Mouse (Mus musculus) hematopoietic stem cell, adult 5-6 weeks (primary cell): ENCODE data around the gene Cxcr5. TPM values are rescaled to one million over a fixed set of nuclear protein-coding genes. Genes with fewer than 3 reads are reported as not detected.
A peak's percentile ranks its signal among the peaks of the same experiment; 100 is the strongest.

ENCODE experiments used
- ATAC-seq, 2 experiments: fragments of 125-278 bp in 1 of 2; replicated peaks in 1 of 2; 2 replicates each; pipeline ENCODE4 v1.8.0; 2016 to 2017; ENCODE audit warnings: inconsistent platforms in 2 of 2, mild to moderate bottlenecking in 2 of 2, moderate number of reproducible peaks in 2 of 2, low read depth in 1 of 2, moderate TSS enrichment in 1 of 2; ENCODE audit not compliant: low FRiP score in 2 of 2, poor library complexity in 2 of 2, severe bottlenecking in 2 of 2, insufficient read depth in 1 of 2, low TSS enrichment in 1 of 2
- total RNA-seq: library from RNA; stranded (forward); fragments of 172-1452, 232-1000 nt; gene quantifications from 2 replicates; pipeline ENCODE4 v1.2.3, GENCODE M21; 2017

Cxcr5 gene
- total RNA-seq = 0.06 and 0.69 TPM in 2 replicates

DNA sequence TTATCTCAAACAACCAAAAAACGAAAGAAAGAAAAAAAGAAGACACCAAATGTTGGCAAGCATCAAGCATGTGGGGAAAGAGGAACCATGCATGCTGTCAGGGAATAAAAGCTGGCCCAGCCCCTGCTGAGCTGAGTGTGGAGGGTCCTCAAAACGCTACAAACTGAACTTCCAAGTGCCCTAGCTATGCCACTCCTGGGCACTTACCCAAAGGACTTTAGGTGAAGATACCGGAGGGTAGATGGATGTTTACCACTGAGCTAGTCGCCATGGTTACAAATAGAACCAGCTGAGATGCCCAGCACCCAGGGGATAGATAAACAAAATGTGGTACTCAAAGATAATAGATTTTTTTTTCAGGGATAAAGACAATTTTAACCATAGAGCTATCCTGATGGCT is at the start of gene Cxcr5:
Cxcr5 (minus strand) TSS at position 281 of the 400 bp plus-strand sequence.
- peak in 1 of 2 experiments; percentile 32; a peak in 1 of 4 replicates for ATAC-seq

DNA sequence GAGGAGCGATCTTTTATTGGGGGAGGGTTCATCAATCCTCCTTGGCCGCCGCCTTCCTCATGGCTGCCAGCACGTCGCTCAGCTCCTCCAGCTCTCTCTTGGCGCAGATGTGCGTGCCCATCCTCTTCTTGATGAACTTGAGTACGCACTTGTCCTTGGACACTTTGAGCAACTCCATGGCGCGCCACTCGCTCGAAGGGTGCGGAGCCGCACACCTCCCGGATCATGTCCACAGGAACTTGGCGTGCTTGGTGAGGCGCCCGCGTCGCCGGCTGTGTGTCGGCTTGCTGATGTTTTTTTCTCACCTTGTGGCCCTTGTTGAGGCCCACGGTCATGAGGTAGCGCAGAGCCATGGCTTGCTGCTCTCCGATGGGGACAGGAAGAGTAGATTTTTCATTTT is 48.7 kb upstream of the Cxcr5 start:
- ATAC-seq = no peak

DNA sequence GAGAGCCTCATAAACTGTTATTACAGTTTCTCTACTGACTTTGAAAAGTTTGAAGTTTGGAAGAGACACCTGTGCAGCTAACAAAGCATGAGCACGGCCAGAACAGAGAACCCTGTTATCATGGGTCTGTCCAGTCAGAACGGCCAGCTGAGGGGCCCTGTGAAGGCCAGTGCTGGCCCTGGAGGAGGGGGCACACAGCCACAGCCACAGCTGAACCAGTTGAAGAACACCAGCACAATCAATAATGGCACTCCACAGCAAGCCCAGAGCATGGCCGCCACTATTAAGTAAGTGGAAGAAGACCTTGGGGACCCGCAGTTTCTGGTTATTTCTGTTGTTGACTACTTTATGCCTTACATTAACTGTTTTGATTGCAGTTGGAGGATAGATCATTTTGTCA is 45.6 kb upstream of the Cxcr5 start:
- ATAC-seq = no peak

DNA sequence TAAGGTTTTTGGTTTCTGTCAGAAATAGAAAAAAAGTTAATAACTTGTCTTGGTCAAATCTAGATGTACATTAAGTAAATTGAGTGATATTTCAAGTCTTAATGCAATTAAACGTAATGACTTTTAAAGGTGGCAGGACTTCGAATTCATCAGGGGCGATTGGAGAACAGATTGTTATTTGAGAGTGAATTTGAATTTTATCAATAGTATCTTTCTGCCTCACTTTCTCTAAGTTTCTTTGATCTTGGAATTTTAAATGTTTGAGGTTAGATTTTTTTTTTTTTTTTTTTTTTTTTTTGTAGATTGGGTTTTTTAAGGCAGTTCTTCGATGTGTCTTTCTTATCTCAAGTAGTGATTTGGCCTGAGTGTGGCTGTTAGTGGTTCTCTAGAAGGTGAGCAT is 45.0 kb upstream of the Cxcr5 start:
- no peak for ATAC-seq

DNA sequence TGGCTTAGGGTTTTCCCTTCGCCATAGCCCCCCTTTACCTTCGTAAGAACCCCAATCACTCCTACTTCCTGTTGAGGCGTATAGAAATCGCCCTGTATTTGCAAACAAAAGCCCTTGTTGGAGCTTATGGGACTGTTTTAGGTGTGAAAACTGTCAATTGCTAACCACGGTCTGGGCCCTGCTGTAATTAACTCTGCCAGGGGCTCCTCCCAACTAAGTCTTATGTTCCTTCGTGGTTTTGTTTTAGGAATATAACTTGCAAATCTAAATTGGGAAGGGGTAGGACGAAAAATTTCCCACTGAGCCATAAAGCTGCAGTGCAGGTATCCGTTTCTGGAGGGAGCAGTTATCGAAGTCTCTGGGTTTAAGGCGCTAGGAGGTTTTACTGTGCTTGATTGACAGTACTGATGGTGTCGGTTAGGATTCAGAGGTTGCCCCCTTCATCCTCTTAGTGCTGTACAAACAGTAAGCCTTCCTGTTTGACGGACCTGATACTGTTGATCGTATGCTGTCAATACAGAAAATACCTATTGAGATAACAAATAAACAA is 44.0 kb upstream of the Cxcr5 start:
- no peak for ATAC-seq

DNA sequence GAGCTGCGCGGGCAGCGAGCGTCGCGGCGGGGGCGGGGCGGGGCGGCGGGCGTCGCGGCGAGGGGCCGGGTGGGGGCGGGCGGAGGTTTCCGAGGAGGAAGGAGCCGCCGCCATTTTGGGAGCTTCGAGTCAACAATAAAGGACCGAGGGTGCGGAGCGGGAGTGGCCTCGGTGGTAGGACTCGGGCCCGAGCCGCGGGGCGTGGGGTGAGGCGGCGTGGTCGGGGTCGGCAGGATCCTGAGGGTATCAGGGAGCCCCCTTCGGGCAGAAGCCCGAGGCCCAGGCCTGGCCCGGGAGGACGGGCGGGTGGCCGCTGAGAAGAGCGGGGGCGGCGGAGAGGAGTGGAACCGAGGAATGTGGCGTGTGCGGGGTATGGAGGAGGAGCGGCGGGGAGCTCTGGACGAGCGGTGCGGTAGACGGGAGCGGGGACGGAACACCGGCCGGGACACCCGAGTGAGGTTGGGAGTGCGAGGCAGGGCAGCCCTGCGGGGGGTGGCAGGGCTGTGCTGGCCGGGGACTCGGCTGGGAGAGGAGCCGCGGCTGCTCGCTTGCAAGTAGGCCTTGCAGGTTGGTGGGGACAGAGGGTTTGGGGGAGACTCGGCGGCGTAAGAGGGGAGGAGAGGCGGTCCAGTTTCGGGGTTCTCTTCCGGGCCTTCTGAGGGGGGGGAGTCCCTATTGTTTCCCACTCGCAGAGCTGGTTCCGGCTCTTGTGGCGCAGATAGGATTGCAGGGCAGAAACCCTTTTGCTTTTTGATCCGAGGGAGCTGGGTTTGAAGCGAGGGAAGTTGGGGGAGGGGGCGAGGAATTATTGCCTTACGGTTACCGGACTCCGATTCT is 43.3 kb upstream of the Cxcr5 start, which contains the start of gene Ddx6:
Ddx6 (plus strand) TSS at position 114 of the 837 bp plus-strand sequence.
- ATAC-seq = peak in 1 of 2 experiments; percentile 39; a peak in 2 of 4 replicates

DNA sequence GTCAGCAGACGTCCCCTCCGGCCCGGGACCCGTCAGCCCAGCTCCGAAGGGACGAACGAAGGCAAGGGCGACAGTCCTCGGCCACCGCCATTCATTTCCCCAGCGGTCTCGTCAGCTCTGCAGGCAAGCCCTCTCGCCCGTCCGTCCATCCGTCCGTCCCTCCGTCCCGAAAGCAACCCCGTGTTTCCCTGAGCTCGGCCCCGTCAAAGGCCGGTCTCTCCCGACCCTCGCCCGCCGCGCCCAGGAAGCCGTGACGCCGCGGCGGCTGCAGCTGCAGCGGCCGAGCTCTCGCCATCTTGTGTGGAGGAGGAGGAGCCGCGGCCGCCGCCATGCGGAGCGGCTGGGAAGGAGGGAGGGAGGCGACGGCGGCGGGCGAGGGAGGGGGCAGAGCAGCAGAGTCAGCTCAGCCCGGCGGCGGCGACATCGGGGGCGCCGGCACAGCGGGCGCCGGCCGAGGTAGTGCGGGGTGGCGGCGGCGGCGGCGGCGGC is 42.7 kb upstream of the Cxcr5 start:
- ATAC-seq = peak; percentile 59 to 68

DNA sequence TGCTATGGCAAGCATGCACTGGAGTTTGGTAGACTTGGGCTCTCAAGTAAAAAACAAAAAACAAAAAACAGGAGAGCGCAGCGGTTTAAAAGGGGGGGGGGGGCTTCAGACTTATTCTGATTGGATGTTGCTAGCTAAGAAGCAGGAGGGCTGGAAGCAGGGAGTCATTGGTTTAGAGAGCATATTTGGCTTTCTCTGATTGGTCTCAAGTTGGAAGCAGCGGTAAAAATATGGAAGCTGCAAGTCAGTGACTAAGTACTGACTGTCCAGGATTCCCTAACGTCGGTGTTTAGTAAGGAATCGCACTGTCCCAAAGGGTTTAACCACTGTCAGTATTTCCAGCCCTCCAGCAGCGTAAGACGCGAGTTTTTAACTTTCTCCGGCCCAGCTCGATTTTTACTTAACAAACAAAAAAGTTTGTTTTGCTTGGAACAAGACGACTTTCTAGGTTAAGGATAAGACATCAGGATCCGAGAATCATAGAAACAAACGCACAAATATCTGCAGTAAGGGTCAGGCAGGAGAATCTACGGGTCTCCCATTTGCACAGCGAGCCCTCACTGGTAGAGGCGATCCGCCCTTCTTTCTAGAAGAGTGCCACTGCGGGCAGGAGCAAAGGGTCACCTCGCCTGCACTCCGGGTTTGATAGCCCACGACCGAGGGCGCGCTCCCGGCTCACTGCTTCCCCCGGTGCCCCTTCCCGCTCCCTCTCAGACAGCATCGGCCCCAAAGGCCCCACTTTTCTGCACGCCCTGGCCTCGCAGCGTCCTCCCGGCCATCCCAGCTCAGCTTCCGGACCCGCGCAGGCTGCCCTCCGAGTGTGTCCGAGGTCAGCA is 42.0 kb upstream of the Cxcr5 start:
- ATAC-seq = peak; percentile 71 to 73

DNA sequence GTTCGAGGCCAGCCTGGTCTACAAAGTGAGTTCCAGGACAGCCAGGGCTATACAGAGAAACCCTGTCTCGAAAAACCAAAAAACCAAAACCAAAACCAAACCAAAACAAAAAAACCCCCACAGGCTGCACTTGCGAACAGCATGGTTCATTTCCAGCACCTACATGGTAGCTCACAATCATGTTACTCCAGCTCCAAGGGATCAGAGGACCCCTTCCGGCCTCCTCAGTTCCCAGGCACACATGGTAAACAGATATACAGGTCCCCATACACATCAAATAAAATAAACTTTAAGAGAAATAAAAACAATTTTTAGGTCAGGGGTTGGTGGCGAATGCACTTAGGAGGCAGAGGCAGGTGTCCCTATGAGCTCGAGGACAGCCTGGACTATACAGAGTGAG is 41.1 kb upstream of the Cxcr5 start:
- ATAC-seq = no peak

DNA sequence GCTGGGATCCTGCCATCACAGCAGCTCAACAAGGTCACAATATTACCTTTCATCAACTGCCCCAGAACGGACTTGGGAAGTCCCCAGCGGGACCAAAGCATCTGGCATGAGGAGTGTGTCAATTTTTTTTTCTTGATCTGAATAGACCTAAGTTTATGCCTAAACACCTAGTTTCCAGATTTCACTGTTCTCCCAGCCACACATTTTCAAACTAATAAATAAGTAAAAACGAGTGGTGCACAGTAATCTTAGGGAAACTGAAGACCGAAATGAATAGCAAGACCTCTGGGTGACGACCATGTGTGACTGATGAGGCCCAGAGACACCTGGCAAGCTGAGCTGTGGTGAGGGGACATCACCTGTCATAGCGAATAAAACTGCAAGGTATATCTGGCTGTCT is 39.1 kb upstream of the Cxcr5 start:
- no peak for ATAC-seq

DNA sequence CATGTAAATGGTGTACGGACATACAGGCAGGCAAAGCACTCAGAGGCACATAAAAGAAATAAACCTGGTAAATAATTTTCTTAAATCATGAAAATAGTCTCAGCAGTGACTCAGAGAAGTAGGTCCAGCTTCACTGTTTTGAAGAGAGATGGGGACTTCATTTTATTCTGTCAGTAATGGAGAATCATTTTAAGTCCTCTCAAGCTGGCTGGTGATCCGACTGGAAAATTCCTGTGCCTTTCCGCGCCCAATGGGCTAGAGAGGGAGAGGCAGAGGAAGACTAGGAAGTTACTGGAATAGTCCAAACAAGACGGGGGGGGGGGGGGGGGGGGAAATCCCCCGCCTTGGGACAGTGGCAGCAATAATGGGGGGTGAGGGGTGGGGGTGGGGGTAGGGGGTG is 37.9 kb upstream of the Cxcr5 start:
- no peak for ATAC-seq

DNA sequence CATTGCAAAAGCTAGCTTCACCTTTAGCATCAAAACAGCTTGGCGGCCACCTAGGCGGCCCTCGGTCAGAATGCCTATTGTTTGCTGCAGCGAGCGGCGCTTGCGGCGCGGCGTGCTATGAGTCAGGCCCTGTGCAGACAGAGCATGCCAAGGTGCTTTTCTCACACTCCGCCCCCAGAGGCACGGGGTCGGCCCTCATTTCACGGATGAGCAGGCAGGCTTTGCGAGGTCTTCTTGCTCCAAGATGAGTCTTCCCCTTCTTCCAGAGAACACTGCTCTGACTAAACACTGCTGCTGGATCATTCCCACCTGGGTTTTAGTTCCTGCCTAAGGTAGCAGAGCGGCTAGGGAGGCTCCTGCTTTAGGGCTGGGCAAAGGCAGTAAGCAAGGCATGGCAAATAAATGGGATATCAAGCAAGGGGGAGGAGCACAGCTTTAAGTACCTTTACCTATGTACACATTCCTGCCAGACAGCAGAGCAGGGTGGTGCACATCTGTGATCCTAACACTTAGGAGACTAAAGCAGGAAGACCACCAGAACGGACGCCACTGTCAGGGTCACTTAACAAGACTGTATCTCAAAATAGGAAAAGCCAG is 37.3 kb upstream of the Cxcr5 start:
- ATAC-seq = no peak

DNA sequence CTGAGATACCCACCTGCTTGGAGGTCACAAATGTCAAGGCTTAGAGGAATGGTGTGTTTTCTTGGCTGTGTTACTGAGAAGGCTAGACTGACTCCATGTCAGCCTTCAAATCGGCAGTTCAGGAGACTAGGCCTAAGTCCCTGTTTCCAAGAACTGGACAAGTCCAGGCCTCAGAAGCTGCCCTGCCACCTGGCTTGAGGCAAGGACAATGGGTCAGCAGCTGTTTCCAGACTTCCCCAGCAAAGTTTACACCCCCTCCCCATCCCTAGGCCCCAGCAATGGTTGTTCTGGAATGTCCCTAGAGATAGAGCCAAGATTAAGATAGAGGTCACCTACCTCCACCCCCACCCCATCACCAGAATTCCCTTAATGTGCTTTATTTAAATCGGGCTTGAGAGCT is 36.1 kb upstream of the Cxcr5 start:
- ATAC-seq = no peak

DNA sequence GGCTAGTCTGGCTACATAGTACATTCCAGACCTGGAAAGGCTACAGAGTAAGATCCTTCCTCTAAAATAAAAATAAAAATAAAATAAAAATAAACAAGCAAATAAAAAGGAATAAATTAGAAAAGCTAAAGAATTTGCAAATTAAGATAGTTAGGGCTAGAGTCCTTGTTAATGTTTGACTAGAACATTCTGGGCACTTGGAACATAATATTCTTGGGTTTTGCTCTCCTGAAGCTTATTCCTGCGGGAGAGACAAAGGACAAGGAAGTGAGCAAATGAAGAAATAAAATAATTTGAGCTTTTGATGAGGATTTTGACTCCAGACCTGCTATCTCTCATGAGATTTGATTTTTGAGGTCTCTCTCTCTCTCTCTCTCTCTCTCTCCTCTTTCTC is 33.9 kb upstream of the Cxcr5 start:
- ATAC-seq = no peak

DNA sequence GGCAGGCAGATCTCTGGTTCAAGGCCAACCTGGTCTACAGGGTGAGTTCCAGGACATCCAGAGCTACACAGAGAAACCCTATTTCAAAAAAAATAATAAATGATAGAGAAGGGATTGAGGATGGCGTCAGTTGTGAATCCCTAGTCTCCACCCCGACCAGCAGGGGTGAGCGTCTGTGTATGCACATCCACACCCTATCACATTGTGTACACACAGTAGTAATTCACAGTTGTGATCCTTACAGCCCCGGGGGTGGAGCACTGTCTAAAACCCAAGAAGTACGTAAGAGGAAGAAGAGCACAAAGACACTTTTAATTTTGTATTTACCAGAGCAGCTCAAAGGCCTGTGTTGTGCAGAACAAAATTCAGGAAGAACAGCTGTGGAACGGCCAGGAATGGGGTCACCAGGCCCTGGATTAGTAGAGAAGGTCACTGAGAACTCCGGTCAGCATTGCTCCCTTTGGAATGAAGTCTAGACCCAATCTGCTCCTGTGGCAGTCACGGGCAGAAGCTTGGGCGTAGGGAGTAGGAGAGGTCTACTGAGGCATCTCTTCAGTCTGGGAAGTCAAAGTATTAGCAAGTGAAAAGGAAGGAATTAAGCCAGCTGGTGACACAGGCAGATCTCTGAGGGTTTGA is 33.3 kb upstream of the Cxcr5 start:
- no peak for ATAC-seq

DNA sequence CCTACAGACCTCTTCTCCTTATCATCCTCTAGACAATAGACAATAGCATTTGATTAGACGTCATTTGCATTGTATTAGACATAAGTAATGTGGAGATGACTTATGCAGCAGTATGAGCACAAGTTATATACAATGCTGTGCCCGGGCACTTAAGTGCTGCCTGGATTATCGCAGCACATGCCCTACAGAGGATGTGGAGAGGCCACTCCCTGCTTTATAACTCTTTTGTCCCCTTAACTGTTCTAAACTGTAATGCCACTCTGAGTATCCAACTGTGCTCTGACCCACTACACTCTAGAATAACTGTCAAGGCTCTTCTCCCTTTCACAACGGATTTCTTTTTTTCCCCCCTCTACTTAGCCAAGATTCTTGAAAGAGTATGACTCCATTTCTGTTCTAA is 32.2 kb upstream of the Cxcr5 start:
- no peak for ATAC-seq

DNA sequence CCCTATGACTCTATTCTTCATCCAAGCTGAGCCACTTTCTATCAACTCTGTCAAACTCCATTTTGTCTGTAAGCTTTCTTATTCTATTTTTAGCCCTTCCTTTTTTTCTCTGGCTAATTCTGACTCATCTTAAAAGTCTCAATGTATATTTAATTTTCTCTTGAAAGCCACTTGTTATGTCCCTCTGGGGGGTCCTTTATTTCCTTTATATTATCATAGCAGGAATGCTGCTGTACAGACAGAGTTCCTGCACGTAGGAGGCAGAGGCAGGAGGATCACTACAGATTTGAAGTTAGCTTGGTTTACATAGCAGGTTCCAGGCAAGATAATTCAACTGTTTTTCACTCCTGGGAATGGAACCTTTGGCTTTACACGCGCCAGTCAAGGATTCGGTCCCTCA is 31.5 kb upstream of the Cxcr5 start:
- ATAC-seq = no peak
